Mouse (Mus musculus): ENCODE results near the gene Notch2. TPM values are rescaled to one million over a fixed set of nuclear protein-coding genes. Genes with fewer than 3 reads are reported as not detected.

The Notch2 gene
- total and polyA plus RNA-seq, 3 experiments = 3.3 to 11.3 (median 11.1) TPM

DNA sequence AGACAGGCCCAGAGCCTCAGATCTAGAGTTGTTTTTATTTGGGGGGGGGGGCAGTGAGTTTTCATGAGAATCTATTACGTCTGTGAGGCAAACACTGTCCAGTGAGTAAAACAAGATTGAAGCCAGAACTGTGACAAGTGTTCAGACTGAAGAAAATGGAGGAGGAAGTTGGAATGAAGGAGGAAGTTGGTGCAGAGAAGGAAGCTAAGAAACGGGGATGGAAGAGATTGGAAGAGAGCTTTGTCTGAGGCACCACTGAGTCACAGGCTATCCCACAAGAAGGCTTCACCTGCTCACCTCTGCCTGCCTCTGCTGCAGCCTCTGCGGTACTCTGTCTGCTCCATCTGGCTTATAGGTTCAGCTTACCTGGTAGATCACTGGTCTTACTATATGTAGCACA lies 74.2 kb downstream of the Notch2 start:
- H3K36me3 ChIP-seq (replicated peaks in 1 of 2; ENCODE audit: control insufficient read depth in 1 of 2, insufficient read depth in 1 of 2, low read length in 1 of 2) = peaks cover 2 to 60% of the 10 kb centered on the region in 2 experiments
- no peaks in the 10 kb centered on the region for H3K27me3 ChIP-seq (replicated peaks)
- no peak overlapping the region for H3K27ac ChIP-seq (ENCODE audit: insufficient read depth, low read depth)
- no peak for DNase-seq (ENCODE audit: extremely low read depth)
- in situ Hi-C loops (cut with MboI; ENCODE audit: low pct_ligation_motif_present, low pct_unique_long_range_greater_than_20kb, low sequenced_read_pairs) = no loop called here
- dilution Hi-C loops (cut with MboI; ENCODE audit: extremely low pct_ligation_motif_present, extremely low pct_unique_long_range_greater_than_20kb, low sequenced_read_pairs) = no loop called here
- peaks cover 11 to 49% of the 10 kb centered on the region in 2 experiments; a peak in 3 of 4 replicates for H3K4me1 ChIP-seq (ENCODE audit: control insufficient read depth in 1 of 2, insufficient read depth in 2 of 2)
- no peaks in the 10 kb centered on the region for H3K9me3 ChIP-seq (replicated peaks; ENCODE audit: low read length)
- H3K4me3 ChIP-seq (replicated peaks in 1 of 3; ENCODE audit: low read depth in 2 of 3, low read length in 2 of 3, poor library complexity in 1 of 3) = no peak overlapping the region
- H3K9ac ChIP-seq (ENCODE audit: insufficient read depth, low read depth) = no peak overlapping the region
- no peak overlapping the region for H3K4me2 ChIP-seq (ENCODE audit: insufficient read depth, low read depth, poor library complexity, severe bottlenecking)
- TF ChIP-seq IRF4 (IDR thresholded peaks at IDR 0.05; ENCODE audit: low read depth, low read length) = no peak
- no peak for TF ChIP-seq GABPA (IDR thresholded peaks at IDR 0.05; ENCODE audit: insufficient replicate concordance, low read depth, low read length)
- no peak for TF ChIP-seq ETS1 (conservative IDR thresholded peaks at IDR 0.05; ENCODE audit: low read depth, low read length)
- TF ChIP-seq NRF1 (IDR thresholded peaks at IDR 0.05; ENCODE audit: low read depth, low read length) = no peak
- TF ChIP-seq TCF12 (IDR thresholded peaks at IDR 0.05; ENCODE audit: low read depth, low read length) = no peak
- H3K79me2 ChIP-seq (replicated peaks; ENCODE audit: control insufficient read depth, extremely low read depth, insufficient read depth, poor library complexity, severe bottlenecking) = no peaks in the 10 kb centered on the region

GRCm38 (mm10) chr3:98089702-98090101 lies 76.4 kb downstream of the Notch2 start:
- in situ Hi-C loops (cut with MboI; ENCODE audit: low pct_ligation_motif_present, low pct_unique_long_range_greater_than_20kb, low sequenced_read_pairs) = no loop called here
- Histone ChIP-seq H3K4me2 (ENCODE audit: insufficient read depth, low read depth, poor library complexity, severe bottlenecking) (no peak overlapping the region), H3K27me3 (replicated peaks) (no peaks in the 10 kb centered on the region), H3K4me1 (ENCODE audit: control insufficient read depth in 1 of 2, insufficient read depth in 2 of 2) (peaks cover 8 to 36% of the 10 kb centered on the region in 2 experiments; a peak in 3 of 4 replicates), H3K36me3 (replicated peaks in 1 of 2; ENCODE audit: control insufficient read depth in 1 of 2, insufficient read depth in 1 of 2, low read length in 1 of 2) (peaks cover 0 to 61% of the 10 kb centered on the region in 2 experiments), H3K79me2 (replicated peaks; ENCODE audit: control insufficient read depth, extremely low read depth, insufficient read depth, poor library complexity, severe bottlenecking) (no peaks in the 10 kb centered on the region), H3K9me3 (replicated peaks; ENCODE audit: low read length) (no peaks in the 10 kb centered on the region), H3K4me3 (replicated peaks in 1 of 3; ENCODE audit: low read depth in 2 of 3, low read length in 2 of 3, poor library complexity in 1 of 3) (no peak overlapping the region), H3K9ac (ENCODE audit: insufficient read depth, low read depth) (no peak overlapping the region), H3K27ac (ENCODE audit: insufficient read depth, low read depth) (no peak overlapping the region)
- dilution Hi-C loops (cut with MboI; ENCODE audit: extremely low pct_ligation_motif_present, extremely low pct_unique_long_range_greater_than_20kb, low sequenced_read_pairs) = no loop called here
- DNase-seq (ENCODE audit: extremely low read depth) = no peak
- no peak for TF ChIP-seq PAX5 (IDR thresholded peaks at IDR 0.05; ENCODE audit: low read length)

GRCm38 (mm10) chr3:98090129-98090528 lies 76.8 kb downstream of the Notch2 start:
- Histone ChIP-seq H3K36me3 (replicated peaks in 1 of 2; ENCODE audit: control insufficient read depth in 1 of 2, insufficient read depth in 1 of 2, low read length in 1 of 2) (peaks cover 0 to 59% of the 10 kb centered on the region in 2 experiments), H3K79me2 (replicated peaks; ENCODE audit: control insufficient read depth, extremely low read depth, insufficient read depth, poor library complexity, severe bottlenecking) (no peaks in the 10 kb centered on the region), H3K27ac (ENCODE audit: insufficient read depth, low read depth) (no peak overlapping the region), H3K9me3 (replicated peaks; ENCODE audit: low read length) (no peaks in the 10 kb centered on the region), H3K4me1 (ENCODE audit: control insufficient read depth in 1 of 2, insufficient read depth in 2 of 2) (peaks cover 6 to 32% of the 10 kb centered on the region in 2 experiments; a peak in 3 of 4 replicates), H3K27me3 (replicated peaks) (no peaks in the 10 kb centered on the region), H3K9ac (ENCODE audit: insufficient read depth, low read depth) (no peak overlapping the region), H3K4me2 (ENCODE audit: insufficient read depth, low read depth, poor library complexity, severe bottlenecking) (no peak overlapping the region), H3K4me3 (replicated peaks in 1 of 3; ENCODE audit: low read depth in 2 of 3, low read length in 2 of 3, poor library complexity in 1 of 3) (no peak overlapping the region)
- in situ Hi-C loops (cut with MboI; ENCODE audit: low pct_ligation_motif_present, low pct_unique_long_range_greater_than_20kb, low sequenced_read_pairs) (no loop called here), dilution Hi-C loops (cut with MboI; ENCODE audit: extremely low pct_ligation_motif_present, extremely low pct_unique_long_range_greater_than_20kb, low sequenced_read_pairs) (no loop called here)
- no peak for TF ChIP-seq CHD1 (IDR thresholded peaks at IDR 0.05; ENCODE audit: low read depth, low read length)
- no peak for DNase-seq (ENCODE audit: extremely low read depth)

Data from CH12.LX (cell line).